Mouse (Mus musculus): ENCODE data around the gene Aaed1.

Aaed1 gene

DNA sequence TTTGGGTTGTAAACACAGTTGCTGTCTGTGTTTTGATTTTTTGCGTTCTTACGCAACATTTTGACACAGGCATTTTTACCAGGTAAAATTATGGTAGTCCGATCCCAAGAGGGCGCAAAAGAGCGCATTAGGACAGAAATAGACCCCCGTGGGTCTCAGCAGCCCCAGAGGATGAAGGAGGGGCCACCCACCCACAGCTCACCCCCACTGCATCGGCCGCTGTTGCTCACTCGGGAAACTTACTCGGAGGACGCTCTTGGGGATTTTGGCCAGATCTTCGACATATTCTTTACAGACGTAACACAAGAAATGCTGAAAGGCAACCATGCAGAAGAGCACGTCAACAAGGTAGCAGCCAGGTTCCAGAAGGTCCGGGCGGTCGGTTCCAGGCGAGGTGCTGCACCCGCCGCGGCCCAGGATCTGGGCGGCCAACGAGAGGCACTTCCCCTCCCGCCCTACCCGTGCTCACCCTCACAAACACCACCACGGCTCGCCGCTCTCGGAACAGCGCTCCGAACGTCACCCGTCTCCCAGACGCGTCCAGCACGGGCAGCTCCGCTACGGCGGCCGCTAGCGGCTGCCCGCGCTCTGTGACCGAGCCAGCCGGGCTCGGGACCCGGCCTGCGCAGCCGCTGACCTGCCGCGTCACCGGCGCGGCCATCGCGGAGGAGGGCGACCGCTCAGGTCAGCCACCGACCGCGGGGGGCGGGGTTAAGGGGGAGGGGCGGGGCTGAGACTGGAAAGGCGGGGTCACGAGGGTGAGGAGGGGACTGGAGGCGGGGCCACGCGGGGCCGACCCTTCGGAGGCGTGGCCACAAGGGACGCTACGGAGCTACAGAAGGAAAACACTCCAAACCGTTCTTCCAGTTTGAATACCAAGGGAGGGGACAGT lies at the start of gene Aaed1:
Gene Aaed1, minus strand, starts transcription at position 687 of the 892 bp plus-strand sequence.
- DNase-seq (ENCODE audit: low read depth, low spot score): peak; percentile 84

DNA sequence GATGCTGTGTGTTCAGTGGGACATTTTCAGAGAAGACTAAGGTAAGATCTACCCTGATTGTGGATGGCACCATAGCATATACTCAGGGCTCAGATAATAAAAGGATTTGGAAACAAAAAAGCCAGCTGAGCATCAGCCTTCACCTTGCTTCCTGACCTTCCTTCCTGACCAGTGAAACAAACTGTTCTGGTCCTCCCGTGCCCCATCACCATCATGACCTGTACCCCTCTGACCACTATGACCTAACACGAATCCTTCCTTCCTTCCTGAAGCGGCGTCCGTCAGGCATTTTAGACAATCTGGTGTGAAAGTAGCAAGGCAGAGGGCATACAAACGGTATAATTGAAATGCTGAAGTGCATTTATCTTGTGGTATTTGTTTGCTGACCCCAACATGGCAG lies 49.6 kb upstream of the Aaed1 start:
- no peak for DNase-seq (ENCODE audit: low read depth, low spot score)

DNA sequence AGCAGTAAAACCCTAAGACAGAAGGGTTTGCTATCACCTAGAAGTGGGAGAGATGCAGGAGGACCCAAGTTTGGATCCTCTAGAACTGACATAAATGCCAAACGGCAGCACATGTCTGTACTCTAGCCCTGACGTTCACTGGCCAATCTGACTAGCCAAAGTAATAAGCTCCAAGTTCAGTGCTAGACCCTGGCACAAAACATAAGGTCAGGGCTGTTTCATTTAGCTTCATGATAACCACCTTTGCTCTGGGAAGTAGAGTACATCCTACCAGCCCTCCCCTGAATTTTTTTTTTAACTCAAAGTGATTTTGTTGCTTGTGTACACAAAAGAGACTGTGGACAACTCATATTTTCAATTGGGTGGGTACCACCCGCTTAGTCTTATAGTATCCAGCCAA lies 48.5 kb upstream of the Aaed1 start:
- no peak for DNase-seq (ENCODE audit: low read depth, low spot score)

DNA sequence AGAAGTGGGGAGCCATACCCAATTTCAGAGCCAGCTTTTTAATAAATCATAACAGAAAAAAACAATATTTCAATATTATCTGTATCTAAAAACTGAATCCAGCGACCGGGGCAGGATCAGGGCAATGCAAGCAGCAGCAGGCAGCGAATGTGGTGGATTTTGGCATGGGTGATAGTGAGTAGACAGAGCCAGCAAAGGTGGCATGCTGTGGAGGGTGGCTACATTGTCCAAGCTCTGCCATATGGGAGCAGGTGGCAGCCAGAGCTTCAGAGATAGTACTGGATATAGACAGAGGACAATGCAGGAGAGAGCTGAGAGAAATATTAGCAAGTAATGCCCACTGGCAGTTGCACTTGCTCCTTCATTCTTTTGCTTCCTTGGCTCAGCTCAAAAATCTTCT lies 47.2 kb upstream of the Aaed1 start:
- no peak for DNase-seq (ENCODE audit: low read depth, low spot score)

DNA sequence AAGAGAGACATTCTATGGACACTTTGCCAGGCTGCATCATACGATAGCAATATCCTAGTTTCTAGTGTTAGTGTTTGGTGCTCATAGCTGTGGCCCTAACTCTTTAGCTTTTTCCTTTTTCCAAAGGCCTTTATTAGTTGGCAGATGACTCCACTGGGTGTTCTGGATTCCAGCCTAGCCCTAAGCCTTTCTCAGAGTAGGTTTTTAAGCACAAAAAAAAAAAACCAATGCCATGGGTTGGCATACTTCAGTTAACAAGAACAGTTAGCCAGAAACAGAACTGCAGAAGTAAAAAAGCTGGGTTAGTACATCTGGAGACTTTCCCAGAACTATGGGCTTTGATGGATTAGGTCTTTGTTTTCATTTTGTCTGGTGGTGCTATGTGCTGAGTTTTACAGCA lies 46.0 kb upstream of the Aaed1 start:
- no peak for DNase-seq (ENCODE audit: low read depth, low spot score)

DNA sequence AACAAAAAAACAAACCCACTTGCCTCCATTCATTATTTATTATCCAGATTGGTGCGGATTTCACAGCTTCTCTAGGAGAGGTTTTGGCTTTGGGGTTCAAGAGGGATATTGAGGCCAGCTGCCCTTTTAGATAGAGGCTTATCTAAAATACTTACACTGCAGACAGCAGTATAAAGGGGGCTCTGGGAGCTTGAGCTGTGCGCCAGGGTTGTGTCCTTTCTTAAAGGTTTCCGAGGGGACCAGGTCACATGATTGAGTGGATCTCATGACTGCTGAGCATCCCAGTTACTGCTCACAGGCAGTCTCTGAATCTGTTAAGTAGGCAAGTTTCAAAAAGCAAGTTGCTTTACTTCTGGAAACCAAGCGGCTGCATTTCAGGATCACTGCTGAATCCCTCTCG lies 44.9 kb upstream of the Aaed1 start:
- peak; percentile 18 for DNase-seq (ENCODE audit: low read depth, low spot score)

DNA sequence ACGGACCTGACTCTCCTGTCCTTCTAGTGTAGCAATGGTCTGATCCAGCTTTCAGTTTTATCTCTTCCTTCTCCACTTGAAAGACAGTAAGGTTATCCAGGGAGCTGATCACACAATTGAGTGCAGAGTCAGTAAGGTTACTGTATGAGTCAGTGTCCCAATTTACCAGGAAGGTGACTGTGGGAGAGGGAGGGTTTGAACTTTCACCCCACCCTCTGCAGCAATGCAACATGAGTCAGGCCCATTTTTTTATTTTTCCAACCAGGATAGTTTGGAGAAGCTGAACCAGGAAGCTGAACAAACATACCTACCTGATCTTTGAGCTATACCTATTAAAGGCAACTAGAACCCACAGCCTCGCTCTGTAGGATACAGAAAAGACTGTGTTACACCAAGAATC lies 37.0 kb upstream of the Aaed1 start:
- DNase-seq (ENCODE audit: low read depth, low spot score): no peak

DNA sequence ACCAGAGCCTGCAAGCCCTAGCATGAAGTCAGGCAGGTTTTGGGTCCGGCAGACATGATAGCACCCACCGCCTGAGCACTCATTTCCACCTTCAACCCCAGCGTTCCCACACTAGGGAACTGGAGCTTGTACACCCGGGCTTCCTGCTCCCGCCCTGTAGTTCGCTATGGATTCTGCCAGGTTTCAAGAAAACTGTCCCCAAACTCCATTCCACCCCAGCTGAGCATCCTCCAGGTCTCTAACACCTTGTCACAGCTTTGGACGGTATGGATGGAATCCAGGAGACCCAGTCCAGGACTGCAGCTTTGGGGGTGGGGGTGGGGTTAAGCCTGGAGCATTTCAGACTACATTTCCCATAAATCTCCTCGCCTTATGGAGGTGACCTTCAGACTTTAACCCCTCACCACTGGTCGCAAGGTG lies 31.6 kb upstream of the Aaed1 start:
- DNase-seq (ENCODE audit: low read depth, low spot score): peak; percentile 71

DNA sequence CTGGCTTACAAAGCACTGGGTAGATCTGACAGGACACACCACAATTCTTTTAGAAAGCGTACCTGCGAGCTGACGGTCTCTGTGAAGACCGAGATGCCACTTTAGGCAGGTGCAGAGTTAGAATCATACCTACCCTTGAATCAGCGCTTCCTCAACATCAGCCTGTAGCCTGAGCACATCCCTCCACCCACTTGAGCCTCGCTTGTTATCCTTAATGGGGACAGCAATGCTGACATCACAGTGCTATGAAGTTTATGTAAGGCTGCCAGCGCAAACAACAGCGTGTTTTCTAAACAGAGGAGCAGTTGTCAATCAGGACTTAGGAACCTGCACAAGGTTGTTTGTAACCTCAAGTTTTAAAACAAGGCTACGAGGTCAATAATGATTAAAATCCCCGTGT lies 31.1 kb upstream of the Aaed1 start:
- no peak for DNase-seq (ENCODE audit: low read depth, low spot score)

DNA sequence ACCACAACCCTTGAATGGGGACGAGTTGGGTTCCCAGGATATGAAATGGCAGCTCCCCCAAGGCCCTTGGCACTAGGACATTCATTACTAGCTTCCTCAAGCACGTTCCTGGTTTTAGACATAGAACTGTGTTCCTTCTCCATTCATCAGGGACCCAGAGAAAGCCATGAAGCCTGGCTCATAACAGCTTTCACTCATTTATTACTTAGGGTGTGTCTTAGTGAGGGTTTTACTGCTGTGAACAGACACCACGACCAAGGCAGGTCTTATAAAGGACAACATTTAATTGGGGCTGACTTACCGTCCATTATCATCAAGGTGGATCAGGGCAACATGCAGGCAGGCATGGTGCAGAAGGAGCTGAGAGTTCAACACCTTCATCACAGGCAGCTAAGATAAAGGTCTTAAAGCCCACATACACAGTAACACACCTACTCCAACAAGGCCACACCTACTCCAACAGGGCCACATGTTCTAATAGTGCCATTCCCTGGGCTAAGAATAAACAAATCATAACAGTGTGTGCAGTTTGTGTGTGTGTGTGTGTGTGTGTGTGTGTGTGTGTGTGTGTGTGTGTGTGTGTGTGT lies 23.1 kb upstream of the Aaed1 start:
- DNase-seq (ENCODE audit: low read depth, low spot score): no peak

DNA sequence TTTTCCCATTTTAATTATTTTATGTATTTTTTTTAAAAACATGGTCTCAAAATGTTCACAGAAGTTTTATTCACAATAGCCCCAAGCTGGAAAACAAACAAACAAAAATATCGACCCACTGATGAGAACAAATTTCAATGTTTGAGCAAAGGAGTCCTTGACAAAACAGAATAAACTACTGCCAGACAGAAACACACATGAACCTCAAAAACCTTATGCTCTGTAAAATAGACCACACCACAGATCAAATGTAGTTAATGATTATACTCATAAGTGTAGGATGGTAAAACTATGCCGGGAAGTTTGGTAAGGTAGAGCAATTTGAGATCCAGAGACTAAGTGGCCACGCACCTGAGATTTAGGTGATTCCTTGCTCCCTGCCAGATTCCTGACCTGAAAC lies 20.6 kb upstream of the Aaed1 start:
- DNase-seq (ENCODE audit: low read depth, low spot score): no peak

DNA sequence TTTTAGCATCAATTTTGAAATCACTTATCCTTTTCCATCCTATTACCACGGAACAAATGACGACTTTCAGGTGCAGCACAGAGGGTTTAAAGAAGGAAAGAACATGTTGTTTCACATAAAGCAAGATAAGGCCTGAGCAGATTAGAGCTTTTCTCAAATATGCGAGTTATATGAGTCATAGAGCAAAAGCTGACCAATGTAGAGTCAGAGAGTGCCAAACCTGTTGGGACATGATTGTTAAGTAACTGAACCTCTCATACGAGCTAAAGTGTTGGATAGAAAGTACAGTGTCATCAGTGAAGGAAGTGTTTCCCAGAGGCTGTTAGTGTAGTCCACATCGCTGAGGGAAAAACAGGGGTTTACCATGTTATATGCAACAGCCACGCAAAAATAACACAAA lies 19.8 kb upstream of the Aaed1 start:
- DNase-seq (ENCODE audit: low read depth, low spot score): no peak

DNA sequence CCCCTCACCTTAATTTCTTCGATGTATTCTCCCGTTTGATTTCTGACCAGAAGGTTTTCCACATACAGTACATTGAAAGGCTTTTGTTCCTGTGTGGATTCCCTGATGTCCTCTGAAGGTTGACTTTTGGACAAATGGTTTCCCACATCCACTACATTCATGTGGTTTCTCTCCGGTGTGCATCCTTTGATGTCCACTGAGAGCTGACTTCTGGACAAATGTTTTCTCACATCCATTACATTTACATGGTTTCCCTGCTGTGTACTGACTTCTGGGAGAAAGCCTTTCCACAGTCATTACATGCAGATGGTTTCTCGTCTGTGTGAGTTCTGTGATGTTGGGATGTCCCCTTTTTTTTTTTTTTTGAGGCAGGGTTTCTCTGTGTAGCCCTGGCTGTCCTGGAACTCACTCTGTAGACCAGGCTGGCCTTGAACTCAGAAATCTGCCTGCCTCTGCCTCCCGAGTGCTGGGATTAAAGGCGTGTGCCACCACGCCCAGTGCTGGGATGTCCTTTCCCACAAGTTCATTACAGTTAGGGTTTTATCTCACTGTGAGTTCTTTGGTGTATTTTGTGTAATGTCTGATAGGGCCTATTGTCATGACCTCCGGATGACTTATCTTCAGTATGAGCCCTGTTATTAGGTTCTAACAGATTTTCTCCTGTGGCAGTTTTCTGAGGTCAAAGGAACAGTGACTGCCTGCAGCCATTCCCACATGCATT lies 10.2 kb upstream of the Aaed1 start:
- peak; percentile 90 for DNase-seq (ENCODE audit: low read depth, low spot score)

DNA sequence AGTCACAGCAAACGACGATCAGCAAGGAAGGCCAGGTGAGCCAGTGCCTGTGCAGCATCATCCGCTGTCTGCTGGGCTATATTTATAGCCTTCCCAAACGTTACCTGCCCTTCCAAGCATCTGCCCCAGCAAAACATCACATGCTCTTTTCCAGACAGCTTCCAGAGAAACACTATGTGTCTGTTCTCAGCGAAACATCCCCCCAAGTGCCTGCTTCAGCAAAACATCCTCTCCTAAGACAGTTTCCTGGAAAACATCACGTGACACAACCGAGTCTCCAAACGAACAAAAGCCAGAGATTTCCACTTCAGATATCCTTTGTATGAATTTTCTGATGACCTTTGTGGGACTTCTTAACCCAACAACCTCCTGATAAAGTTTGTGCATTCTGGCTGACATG lies 7.8 kb upstream of the Aaed1 start:
- no peak for DNase-seq (ENCODE audit: low read depth, low spot score)

DNA sequence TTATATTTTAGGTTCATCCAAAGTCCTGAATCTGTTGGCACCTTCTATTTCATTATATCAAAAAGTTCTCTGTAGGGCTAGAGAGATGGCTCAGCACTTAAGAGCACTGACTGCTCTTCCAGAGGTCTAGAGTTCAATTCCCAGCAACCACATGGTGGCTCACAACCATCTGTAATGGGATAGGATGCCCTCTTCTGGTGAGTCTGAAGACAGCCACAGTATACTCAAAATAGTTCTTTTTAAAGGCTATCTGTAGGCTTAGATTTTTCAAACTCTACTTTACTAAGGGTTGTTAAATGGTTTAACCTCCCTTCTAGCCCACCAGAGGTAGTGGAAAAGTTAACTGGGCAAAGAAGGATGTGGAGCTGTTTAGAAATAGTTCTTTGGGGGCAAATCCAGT lies 7.3 kb upstream of the Aaed1 start:
- DNase-seq (ENCODE audit: low read depth, low spot score): no peak

DNA sequence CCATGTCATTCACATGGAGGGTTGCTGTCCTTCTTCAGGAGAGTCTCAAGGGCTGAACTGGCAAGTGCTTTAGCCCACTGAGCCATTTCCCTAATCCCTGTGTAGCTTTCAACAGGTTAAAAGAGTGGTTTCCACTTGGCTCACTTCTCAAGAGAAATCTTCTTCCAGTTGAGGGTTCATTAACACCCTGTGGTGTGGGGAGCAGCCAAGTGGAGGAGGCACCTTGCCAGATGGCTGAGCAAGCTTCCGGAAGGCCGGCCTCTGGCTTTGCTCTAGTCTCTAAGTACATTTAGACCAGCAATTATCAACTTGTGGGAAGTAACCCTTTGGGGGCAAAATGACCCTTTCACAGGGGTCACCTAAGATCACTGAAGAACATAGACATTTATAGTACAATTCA lies 5.8 kb upstream of the Aaed1 start:
- no peak for DNase-seq (ENCODE audit: low read depth, low spot score)

DNA sequence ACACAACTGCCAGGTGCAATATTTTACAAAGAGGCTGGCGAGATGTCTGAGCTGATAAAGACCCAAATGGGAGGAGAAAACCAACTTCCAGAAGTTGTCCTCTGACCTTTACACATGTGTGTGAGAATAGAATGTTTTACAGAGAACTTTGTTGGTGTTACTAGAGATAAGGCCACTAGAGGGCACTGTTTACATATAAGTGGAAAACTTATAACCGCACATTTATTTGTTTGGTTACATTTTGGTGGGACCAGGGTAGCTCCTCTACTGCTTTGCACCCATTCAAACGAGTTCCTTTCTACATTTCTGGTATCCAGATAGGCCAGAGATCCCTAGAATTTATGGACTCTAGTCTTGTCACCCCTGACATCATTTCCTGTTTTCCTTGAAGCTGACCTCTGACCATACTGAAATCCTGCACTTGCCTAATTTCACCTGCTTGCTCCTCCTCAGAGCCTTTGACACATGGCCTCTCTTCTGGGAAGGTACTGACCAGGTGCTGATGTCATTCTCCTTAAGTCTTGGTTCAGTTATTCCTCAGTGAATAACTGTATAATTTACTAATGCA lies 3.1 kb upstream of the Aaed1 start:
- peak; percentile 68 for DNase-seq (ENCODE audit: low read depth, low spot score)

DNA sequence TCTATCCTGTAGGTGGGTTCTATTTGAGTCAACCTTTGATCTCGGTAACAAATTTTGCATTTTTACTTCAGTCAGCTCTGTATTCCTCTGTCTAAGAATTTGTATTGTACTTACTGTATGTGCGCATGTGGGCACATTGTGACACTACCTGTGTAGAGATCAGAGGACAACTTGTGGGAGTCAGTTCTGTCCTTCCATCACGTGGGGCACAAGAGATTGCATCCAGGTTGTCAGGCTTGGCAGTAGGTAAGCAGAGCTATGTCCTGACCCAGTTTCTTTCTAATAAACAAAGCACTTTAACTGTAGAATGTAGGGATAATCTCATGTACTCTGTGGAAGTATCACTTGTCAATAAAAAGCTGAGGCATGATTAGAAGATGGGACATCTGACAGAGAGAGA lies 1.5 kb upstream of the Aaed1 start:
- no peak for DNase-seq (ENCODE audit: low read depth, low spot score)

DNA sequence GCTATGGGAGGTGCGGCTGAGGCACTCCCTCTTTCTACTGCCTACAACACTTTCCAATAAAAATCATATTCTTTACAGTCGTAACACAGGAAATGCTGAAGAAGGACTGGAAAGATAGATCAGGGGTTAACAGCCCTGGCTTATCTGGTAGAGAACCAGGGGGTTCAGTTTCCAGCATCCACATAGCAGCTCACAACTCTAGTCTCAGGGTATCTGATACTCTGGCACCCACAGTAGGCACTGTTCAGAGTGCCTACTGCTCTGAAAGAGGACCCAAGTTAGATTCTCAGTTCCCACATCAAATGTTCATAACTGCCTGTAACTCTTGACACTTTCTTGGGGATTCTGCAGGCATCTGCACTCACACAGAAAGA lies 393 bp upstream of the Aaed1 start:
- no peak for DNase-seq (ENCODE audit: low read depth, low spot score)

DNA sequence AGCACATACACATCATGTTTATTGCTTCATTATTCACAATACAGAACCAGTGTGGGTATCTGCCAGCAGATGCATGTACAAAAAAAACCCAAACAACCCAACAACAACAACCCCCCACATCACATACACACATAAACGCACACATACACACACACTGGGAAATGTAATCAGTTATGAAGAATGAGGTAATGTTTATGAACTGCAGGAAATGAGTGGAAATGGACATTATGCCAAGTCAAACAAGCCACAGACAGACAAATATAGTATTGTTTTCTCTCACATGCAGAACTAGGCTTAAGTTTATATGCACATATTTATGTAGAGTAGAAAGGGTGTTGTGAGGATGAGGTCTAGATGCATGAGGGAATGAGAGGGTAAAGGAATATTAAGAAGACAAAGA lies 1.2 kb downstream of the Aaed1 start:
- no peak for DNase-seq (ENCODE audit: low read depth, low spot score)

DNA sequence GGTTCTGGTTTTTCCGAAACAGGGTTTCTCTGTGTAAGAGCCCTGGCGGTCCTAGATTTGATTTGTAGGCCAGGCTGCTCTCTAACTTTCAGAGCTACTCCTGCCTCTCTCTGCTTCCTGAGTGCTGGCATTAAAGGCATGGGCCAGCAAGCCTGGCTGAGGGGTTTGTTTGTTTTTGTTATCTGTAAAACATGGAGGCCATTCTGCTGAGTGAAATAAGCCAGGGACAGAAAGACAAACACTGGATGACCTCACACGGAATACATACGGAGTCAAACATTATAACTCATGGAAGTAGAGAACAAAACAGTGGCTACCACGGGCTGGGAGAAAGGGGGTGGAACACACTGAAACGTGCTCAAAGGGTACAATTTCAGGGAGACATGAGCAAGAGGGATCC lies 1.9 kb downstream of the Aaed1 start:
- DNase-seq (ENCODE audit: low read depth, low spot score): no peak

DNA sequence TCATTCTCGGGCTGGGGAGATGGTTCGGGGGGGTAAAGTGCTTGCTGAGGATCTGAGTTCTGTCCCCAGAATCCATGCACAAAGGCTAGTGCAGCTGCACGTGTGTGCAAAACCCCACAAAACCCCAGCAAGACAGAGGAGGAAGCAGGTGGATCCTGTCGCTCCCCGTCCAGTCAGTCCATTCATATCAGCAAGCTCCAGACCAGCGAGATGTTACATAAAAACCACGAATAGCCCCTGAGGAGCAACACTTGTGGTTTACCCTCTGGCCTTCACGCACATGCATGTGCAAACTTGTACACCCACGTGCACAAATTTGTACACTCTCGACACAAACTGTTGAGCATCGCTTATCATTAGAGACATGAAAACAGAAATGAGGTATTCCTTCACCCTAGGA lies 2.7 kb downstream of the Aaed1 start:
- DNase-seq (ENCODE audit: low read depth, low spot score): no peak

DNA sequence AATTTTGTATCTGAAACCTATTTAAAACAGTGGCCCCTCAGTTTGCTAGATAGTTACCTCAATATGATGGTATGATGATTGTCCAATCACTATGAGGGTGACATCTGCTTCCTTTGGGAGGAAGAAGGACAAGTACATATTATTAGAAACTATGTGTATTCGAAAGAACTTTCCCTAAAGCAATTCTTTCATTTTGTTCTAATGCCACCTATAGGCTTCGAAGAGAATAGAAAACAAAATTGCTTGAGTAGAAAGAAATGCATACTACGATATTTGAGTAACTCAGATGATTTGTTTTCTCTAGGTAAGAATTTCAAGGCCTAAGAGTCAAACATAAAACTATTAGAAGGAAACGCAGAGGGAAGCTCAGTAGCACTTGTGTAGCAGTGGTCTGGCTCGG lies 3.5 kb downstream of the Aaed1 start:
- DNase-seq (ENCODE audit: low read depth, low spot score): no peak
